Mouse (Mus musculus) forebrain, embryonic 16.5 days (tissue): ENCODE data around the gene Slc35e1. TPM values are rescaled to one million over a fixed set of nuclear protein-coding genes. Genes with fewer than 3 reads are reported as not detected.

Experiments used
- ATAC-seq: fragments of 200-750 bp; cut with Nextera tagmentation; 2 replicates; pipeline ENCODE4 v1.8.0; 2017; ENCODE audit warnings: mild to moderate bottlenecking, moderate library complexity
- H3K27ac ChIP-seq: fragments of 300-500 bp; sonication (generic); 2 replicates; pipeline ENCODE4 v1.5.1; 2014; ENCODE audit warnings: low read length, control low read depth
- H3K27me3 ChIP-seq: fragments of 300-500 bp; sonication (generic); replicated peaks from 2 replicates; pipeline ENCODE4 v1.6.1; 2014; ENCODE audit warnings: low read length; ENCODE audit not compliant: control insufficient read depth, insufficient read depth
- H3K36me3 ChIP-seq: fragments of 300-500 bp; sonication (generic); 2 replicates; pipeline ENCODE4 v1.6.1; 2014; ENCODE audit not compliant: control insufficient read depth, insufficient read depth
- H3K4me1 ChIP-seq: fragments of 300-500 bp; sonication (generic); replicated peaks from 2 replicates; pipeline ENCODE4 v1.6.1; 2014; ENCODE audit warnings: low read length; ENCODE audit not compliant: control insufficient read depth, insufficient read depth
- H3K4me2 ChIP-seq: fragments of 300-500 bp; sonication (generic); 2 replicates; pipeline ENCODE4 v1.6.1; 2014; ENCODE audit warnings: mild to moderate bottlenecking, low read length, control low read depth
- H3K4me3 ChIP-seq: fragments of 300-500 bp; sonication (generic); replicated peaks from 2 replicates; pipeline ENCODE4 v1.5.1; 2014; ENCODE audit warnings: mild to moderate bottlenecking, low read length, control low read depth
- H3K9ac ChIP-seq: fragments of 300-500 bp; sonication (generic); replicated peaks from 2 replicates; pipeline ENCODE4 v1.6.1; 2014; ENCODE audit warnings: low read depth, low read length, control low read depth
- H3K9me3 ChIP-seq: fragments of 300-500 bp; sonication (generic); 2 replicates; pipeline ENCODE4 v1.6.1; 2016; ENCODE audit warnings: low read length; ENCODE audit not compliant: control insufficient read depth
- WGBS: fragments of 180-500 bp; shearing (Covaris S2); extraction: QIAGEN DNeasy Blood & Tissue Kit; methylation state at CpG from one replicate; pipeline ENCODE4 v1.1.7; 2014; 5-methylcytosine and 5-hydroxymethylcytosine counted together
- polyA plus RNA-seq: library from polyadenylated mRNA; unstranded; fragments of >200 nt; fragmentation: Nextera tagmentation; extraction: Ambion mirVana; gene quantifications from 2 replicates; pipeline ENCODE4 v1.2.1, GENCODE M21; 2015

Gene Slc35e1
- polyA plus RNA-seq, 1 experiment from 2014 or later, result 10.2 TPM

- 93% methylated on average over 4 of the region's 4 CpGs for WGBS
- Histone ChIP-seq H3K9ac (no peak overlapping the region), H3K9me3 (no peaks in the 10 kb centered on the region), H3K4me2 (no peak overlapping the region), H3K27ac (no peak overlapping the region), H3K4me1 (no peaks in the 10 kb centered on the region), H3K36me3 (peaks cover 58% of the 10 kb centered on the region), H3K27me3 (no peaks in the 10 kb centered on the region), H3K4me3 (no peak overlapping the region)
- ATAC-seq, result no peak
Observed at GRCm38 (mm10) chr8:72459881-72460533, 32.4 kb downstream of the Slc35e1 start.

GRCm38 (mm10) chr8:72458457-72458856 is 34.0 kb downstream of the Slc35e1 start:
- H3K4me2 ChIP-seq, result no peak overlapping the region
- no peak overlapping the region for H3K9ac ChIP-seq
- H3K27ac ChIP-seq, result no peak overlapping the region
- ATAC-seq, result no peak
- H3K4me1 ChIP-seq, result no peaks in the 10 kb centered on the region
- H3K4me3 ChIP-seq, result no peak overlapping the region
- no peaks in the 10 kb centered on the region for H3K9me3 ChIP-seq
- no peaks in the 10 kb centered on the region for H3K27me3 ChIP-seq
- H3K36me3 ChIP-seq, result peaks cover 56% of the 10 kb centered on the region
- WGBS, result 88% methylated on average over 6 of the region's 6 CpGs

DNA sequence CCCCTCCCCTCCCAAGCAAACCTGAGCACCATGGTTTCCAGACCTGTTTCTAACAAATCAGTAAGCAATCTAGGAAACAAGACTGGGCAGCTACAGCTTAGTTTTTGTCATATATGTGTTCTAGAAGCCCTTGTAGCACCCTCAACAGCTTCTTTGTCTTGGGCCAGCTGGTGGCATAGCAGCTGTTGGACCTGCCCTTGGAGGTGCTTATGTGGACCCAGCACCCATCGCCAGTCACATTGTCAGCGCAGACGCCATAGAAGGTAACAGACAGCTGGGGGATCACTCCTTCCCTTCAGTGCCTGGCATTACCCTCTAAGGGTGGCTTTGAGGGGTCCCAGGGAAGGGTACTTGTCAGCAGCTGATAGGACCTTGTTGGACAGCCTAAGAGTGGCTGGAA is 34.6 kb downstream of the Slc35e1 start:
- no peak for ATAC-seq
- Histone ChIP-seq H3K4me3 (no peak overlapping the region), H3K27ac (no peak overlapping the region), H3K36me3 (peaks cover 49% of the 10 kb centered on the region), H3K4me2 (no peak overlapping the region), H3K9me3 (no peaks in the 10 kb centered on the region), H3K27me3 (no peaks in the 10 kb centered on the region), H3K4me1 (no peaks in the 10 kb centered on the region), H3K9ac (no peak overlapping the region)
- WGBS, result 93% methylated on average over 3 of the region's 3 CpGs

DNA sequence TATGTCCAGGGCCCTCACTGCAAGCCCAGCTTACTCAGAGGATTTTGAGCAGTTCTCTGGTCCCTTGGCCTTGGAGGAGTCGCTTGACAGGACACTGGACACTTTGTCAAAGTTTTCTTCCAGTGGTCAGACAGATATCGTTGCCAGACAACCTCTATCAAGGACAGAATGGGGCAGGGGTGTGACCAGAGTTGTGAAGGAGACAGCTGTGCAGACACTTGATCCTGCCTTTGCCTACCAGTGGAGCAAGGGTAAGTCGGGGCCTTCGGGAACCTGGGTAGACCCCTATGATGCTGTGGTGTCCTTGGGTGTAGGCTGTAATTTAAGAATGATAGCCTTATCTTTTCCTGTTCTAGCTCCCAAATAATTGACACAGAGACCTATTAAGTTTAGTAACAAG is 37.1 kb downstream of the Slc35e1 start:
- Histone ChIP-seq H3K4me1 (no peaks in the 10 kb centered on the region), H3K4me2 (no peak overlapping the region), H3K4me3 (no peak overlapping the region), H3K27ac (no peak overlapping the region), H3K9ac (no peak overlapping the region), H3K36me3 (peaks cover 36% of the 10 kb centered on the region), H3K27me3 (no peaks in the 10 kb centered on the region), H3K9me3 (no peaks in the 10 kb centered on the region)
- ATAC-seq, result no peak
- 94% methylated on average over 4 of the region's 4 CpGs for WGBS

DNA sequence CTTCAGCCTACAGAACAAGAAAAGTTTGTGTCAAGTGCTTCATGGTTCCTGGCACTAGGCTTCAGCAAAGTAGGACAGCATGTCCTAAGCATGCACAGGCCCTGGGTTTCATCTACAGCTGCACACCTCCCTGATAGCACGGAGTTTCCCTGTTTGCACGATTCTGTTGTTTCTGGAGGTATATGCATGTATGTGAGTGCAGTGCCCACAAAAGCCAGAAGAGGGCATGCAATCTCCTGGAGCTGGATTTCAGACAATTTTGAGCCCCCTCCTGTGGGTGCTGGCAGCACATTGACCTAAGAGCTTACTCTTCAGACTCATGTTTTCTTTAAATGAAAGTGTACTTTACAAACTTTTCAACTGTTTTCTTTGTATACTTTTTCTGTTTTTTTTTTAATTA is 38.5 kb downstream of the Slc35e1 start:
- H3K9me3 ChIP-seq, result no peaks in the 10 kb centered on the region
- no peak overlapping the region for H3K4me3 ChIP-seq
- H3K27ac ChIP-seq, result no peak overlapping the region
- WGBS, result 94% methylated on average over 2 of the region's 2 CpGs
- ATAC-seq, result no peak
- H3K4me2 ChIP-seq, result no peak overlapping the region
- H3K27me3 ChIP-seq, result no peaks in the 10 kb centered on the region
- H3K4me1 ChIP-seq, result no peaks in the 10 kb centered on the region
- H3K36me3 ChIP-seq, result peaks cover 25% of the 10 kb centered on the region
- no peak overlapping the region for H3K9ac ChIP-seq

GRCm38 (mm10) chr8:72451516-72451915 is 40.9 kb downstream of the Slc35e1 start:
- no peak overlapping the region for H3K27ac ChIP-seq
- ATAC-seq, result no peak
- H3K27me3 ChIP-seq, result no peaks in the 10 kb centered on the region
- H3K4me2 ChIP-seq, result no peak overlapping the region
- WGBS, result 91% methylated on average over 8 of the region's 8 CpGs
- H3K36me3 ChIP-seq, result peaks cover 20% of the 10 kb centered on the region
- peaks cover 5% of the 10 kb centered on the region; the same call in 1 of the 2 replicates for H3K4me1 ChIP-seq
- H3K9me3 ChIP-seq, result no peaks in the 10 kb centered on the region
- H3K4me3 ChIP-seq, result no peak overlapping the region
- no peak overlapping the region for H3K9ac ChIP-seq

DNA sequence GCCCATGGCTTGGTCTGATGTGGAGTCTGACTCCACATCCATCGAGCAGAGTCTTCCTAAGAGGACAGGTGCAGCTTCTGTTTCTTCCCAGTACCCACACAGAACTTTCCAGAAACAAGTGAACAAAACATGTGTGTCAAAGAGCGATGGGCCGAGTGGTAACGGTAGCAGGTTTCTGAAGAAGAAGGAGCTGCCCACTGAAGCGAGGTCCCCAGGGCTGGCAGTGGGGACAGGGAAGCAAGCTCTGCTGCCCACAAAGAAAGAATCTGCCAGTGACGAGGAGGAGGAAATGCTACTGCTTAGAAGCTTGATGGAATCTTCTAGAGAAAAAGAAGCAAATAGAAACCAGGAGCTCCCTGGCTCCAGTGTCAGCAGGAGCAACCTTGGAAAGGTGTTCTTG is 47.3 kb downstream of the Slc35e1 start:
- no peaks in the 10 kb centered on the region for H3K9me3 ChIP-seq
- H3K27ac ChIP-seq, result no peak overlapping the region
- H3K4me1 ChIP-seq, result peaks cover 15% of the 10 kb centered on the region
- no peak overlapping the region for H3K9ac ChIP-seq
- ATAC-seq, result no peak
- H3K27me3 ChIP-seq, result no peaks in the 10 kb centered on the region
- H3K4me2 ChIP-seq, result no peak overlapping the region
- H3K4me3 ChIP-seq, result no peak overlapping the region
- H3K36me3 ChIP-seq, result peaks cover 2% of the 10 kb centered on the region; the same call in 1 of the 2 replicates
- WGBS, result 91% methylated on average over 6 of the region's 6 CpGs

DNA sequence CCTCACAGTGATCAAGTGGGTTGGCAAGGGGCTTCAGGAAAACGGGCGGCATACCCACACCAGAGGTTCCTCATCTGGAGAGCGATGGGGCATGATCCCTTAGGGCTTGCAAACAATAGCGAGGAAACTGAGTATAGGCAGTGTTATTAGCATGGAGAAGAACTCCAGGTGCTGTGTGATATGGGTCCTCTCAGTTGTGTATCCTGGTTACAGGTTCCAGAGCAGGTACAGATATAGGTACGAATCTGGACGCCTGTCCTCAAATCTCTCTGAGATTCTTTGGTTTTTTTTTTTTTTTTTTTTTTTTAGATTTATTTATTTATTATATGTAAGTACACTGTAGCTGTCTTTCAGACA is 48.4 kb downstream of the Slc35e1 start:
- Histone ChIP-seq H3K4me2 (peak overlapping the region; percentile 51), H3K4me3 (peak overlapping the region; percentile 46), H3K36me3 (no peaks in the 10 kb centered on the region), H3K9me3 (no peaks in the 10 kb centered on the region), H3K27me3 (no peaks in the 10 kb centered on the region), H3K27ac (peak overlapping the region; percentile 17; the same call in 1 of the 2 replicates), H3K4me1 (peaks cover 15% of the 10 kb centered on the region), H3K9ac (peak overlapping the region; percentile 65)
- 48% methylated on average over 6 of the region's 6 CpGs for WGBS
- peak; percentile 65 for ATAC-seq

GRCm38 (mm10) chr8:72443338-72443993 is 48.9 kb downstream of the Slc35e1 start, which contains the start of the genes Calr3 and 1700030K09Rik:
Gene Calr3 (minus strand): TSS chr8:72443870.
Gene 1700030K09Rik (plus strand): TSS chr8:72443880.
- H3K4me1 ChIP-seq, result peaks cover 15% of the 10 kb centered on the region
- H3K4me2 ChIP-seq, result peak within 1 kb of the TSS; percentile 63
- H3K36me3 ChIP-seq, result no peaks in the 10 kb centered on the region
- H3K9ac ChIP-seq, result peak within 1 kb of the TSS; percentile 65
- no peaks in the 10 kb centered on the region for H3K27me3 ChIP-seq
- peak within 1 kb of the TSS; percentile 17; the same call in 1 of the 2 replicates for H3K27ac ChIP-seq
- H3K9me3 ChIP-seq, result no peaks in the 10 kb centered on the region
- WGBS, result 5% methylated on average over 34 of the region's 34 CpGs
- peak within 1 kb of the TSS; percentile 46 for H3K4me3 ChIP-seq
- ATAC-seq, result peak; percentile 99
